Mouse (Mus musculus): ENCODE measurements around the gene C1s2. TPM values are rescaled to one million over a fixed set of nuclear protein-coding genes. Genes with fewer than 3 reads are reported as not detected.
A peak's percentile ranks its signal among the peaks of the same experiment; 100 is the strongest.
"Not testable (repeated sequence)": the region's sequence is repeated elsewhere in the genome, so short reads cannot be mapped to it uniquely, and the experiment has no call there.

C1s2 gene
- polyA plus RNA-seq, 1 experiment from 2014 or later: 0.05 TPM

- H3K27ac ChIP-seq (ENCODE audit: low read length): no peak overlapping the region
- H3K9me3 ChIP-seq (replicated peaks; ENCODE audit: control insufficient read depth, low read length): peaks cover 3% of the 10 kb centered on the region; the same call in 1 of the 2 replicates
- no peak for ATAC-seq (replicated peaks; ENCODE audit: extremely low read depth, insufficient read depth, low FRiP score)
- no peak overlapping the region for H3K4me3 ChIP-seq (ENCODE audit: low read length)
- 82% methylated on average over 2 of the region's 2 CpGs for WGBS
- no peaks in the 10 kb centered on the region for H3K27me3 ChIP-seq (ENCODE audit: control insufficient read depth, insufficient read depth, low read length)
- no peaks in the 10 kb centered on the region for H3K36me3 ChIP-seq (ENCODE audit: control insufficient read depth, insufficient read depth)
- no peak overlapping the region for H3K9ac ChIP-seq (ENCODE audit: low read length)
- H3K4me2 ChIP-seq (ENCODE audit: low read depth, low read length): no peak overlapping the region
- no peaks in the 10 kb centered on the region for H3K4me1 ChIP-seq (ENCODE audit: control insufficient read depth, insufficient read depth, low read length)
Observed at GRCm38 (mm10) chr6:124658067-124658466, 22.2 kb upstream of the C1s2 start.

GRCm38 (mm10) chr6:124655893-124656292 lies 20.0 kb upstream of the C1s2 start:
- Histone ChIP-seq H3K9ac (ENCODE audit: low read length) (no peak overlapping the region), H3K9me3 (replicated peaks; ENCODE audit: control insufficient read depth, low read length) (peaks cover 4% of the 10 kb centered on the region; the same call in 1 of the 2 replicates), H3K4me2 (ENCODE audit: low read depth, low read length) (no peak overlapping the region), H3K4me3 (ENCODE audit: low read length) (no peak overlapping the region), H3K4me1 (ENCODE audit: control insufficient read depth, insufficient read depth, low read length) (no peaks in the 10 kb centered on the region), H3K36me3 (ENCODE audit: control insufficient read depth, insufficient read depth) (no peaks in the 10 kb centered on the region), H3K27ac (ENCODE audit: low read length) (no peak overlapping the region), H3K27me3 (ENCODE audit: control insufficient read depth, insufficient read depth, low read length) (no peaks in the 10 kb centered on the region)
- 0 out of 2 replicates have a peak, but pooled peaks have one; percentile 28 for ATAC-seq (replicated peaks; ENCODE audit: extremely low read depth, insufficient read depth, low FRiP score)
- WGBS: 43% methylated on average over 6 of the region's 6 CpGs

DNA sequence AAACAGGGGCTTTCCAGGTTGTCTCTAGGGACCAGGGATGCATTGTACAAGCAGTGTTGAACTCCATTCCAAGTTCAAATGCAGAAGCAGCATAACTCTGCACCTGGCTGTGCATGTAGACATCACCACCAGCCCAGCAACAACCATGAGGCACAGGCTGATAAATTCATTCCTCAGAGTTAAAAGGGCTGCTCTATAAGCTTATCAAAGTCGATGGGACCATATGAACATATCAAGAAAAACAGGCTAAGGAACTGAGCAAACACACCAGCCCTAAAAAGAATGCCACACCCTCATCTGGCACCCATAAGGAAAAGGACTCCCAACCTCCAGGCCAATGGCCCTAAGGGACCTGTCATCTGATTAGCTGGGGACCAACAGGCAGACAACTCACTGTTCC lies 10.5 kb upstream of the C1s2 start:
- 63% methylated on average over 1 of the region's 1 CpGs for WGBS
- H3K36me3 ChIP-seq (ENCODE audit: control insufficient read depth, insufficient read depth): no peaks in the 10 kb centered on the region

GRCm38 (mm10) chr6:124640997-124641396 lies 5.1 kb upstream of the C1s2 start:
- no peak for ATAC-seq (replicated peaks; ENCODE audit: extremely low read depth, insufficient read depth, low FRiP score)
- Histone ChIP-seq H3K27ac (ENCODE audit: low read length) (no peak overlapping the region), H3K9ac (ENCODE audit: low read length) (no peak overlapping the region), H3K4me1 (ENCODE audit: control insufficient read depth, insufficient read depth, low read length) (no peaks in the 10 kb centered on the region), H3K36me3 (ENCODE audit: control insufficient read depth, insufficient read depth) (no peaks in the 10 kb centered on the region), H3K27me3 (ENCODE audit: control insufficient read depth, insufficient read depth, low read length) (no peaks in the 10 kb centered on the region), H3K9me3 (replicated peaks; ENCODE audit: control insufficient read depth, low read length) (no peaks in the 10 kb centered on the region), H3K4me2 (ENCODE audit: low read depth, low read length) (no peak overlapping the region), H3K4me3 (ENCODE audit: low read length) (no peak overlapping the region)
- WGBS: 35% methylated on average over 8 of the region's 8 CpGs

More for the DNA sequence above, 10.5 kb upstream of the C1s2 start:
- Histone ChIP-seq H3K4me3 (ENCODE audit: low read length) (no peak overlapping the region), H3K9me3 (replicated peaks; ENCODE audit: control insufficient read depth, low read length) (no peaks in the 10 kb centered on the region), H3K27ac (ENCODE audit: low read length) (no peak overlapping the region), H3K4me1 (ENCODE audit: control insufficient read depth, insufficient read depth, low read length) (no peaks in the 10 kb centered on the region), H3K4me2 (ENCODE audit: low read depth, low read length) (no peak overlapping the region), H3K9ac (ENCODE audit: low read length) (no peak overlapping the region), H3K27me3 (ENCODE audit: control insufficient read depth, insufficient read depth, low read length) (no peaks in the 10 kb centered on the region)
- no peak for ATAC-seq (replicated peaks; ENCODE audit: extremely low read depth, insufficient read depth, low FRiP score)

- WGBS: 70% methylated on average over 3 of the region's 4 CpGs
Observed at GRCm38 (mm10) chr6:124640041-124640440, 4.2 kb upstream of the C1s2 start.

GRCm38 (mm10) chr6:124636858-124637460 lies 1.1 kb upstream of the C1s2 start:
- H3K9ac ChIP-seq (ENCODE audit: low read length); H3K36me3 ChIP-seq (ENCODE audit: control insufficient read depth, insufficient read depth); H3K4me3 ChIP-seq (ENCODE audit: low read length); H3K4me2 ChIP-seq (ENCODE audit: low read depth, low read length); H3K9me3 ChIP-seq (replicated peaks; ENCODE audit: control insufficient read depth, low read length); H3K4me1 ChIP-seq (ENCODE audit: control insufficient read depth, insufficient read depth, low read length); ATAC-seq (replicated peaks; ENCODE audit: extremely low read depth, insufficient read depth, low FRiP score); H3K27me3 ChIP-seq (ENCODE audit: control insufficient read depth, insufficient read depth, low read length); H3K27ac ChIP-seq (ENCODE audit: low read length): not testable (repeated sequence)
- WGBS: 39% methylated on average over 6 of the region's 6 CpGs

More at GRCm38 (mm10) chr6:124640041-124640440, 4.2 kb upstream of the C1s2 start:
- no peaks in the 10 kb centered on the region for H3K9me3 ChIP-seq (replicated peaks; ENCODE audit: control insufficient read depth, low read length)
- no peaks in the 10 kb centered on the region for H3K4me1 ChIP-seq (ENCODE audit: control insufficient read depth, insufficient read depth, low read length)
- no peaks in the 10 kb centered on the region for H3K36me3 ChIP-seq (ENCODE audit: control insufficient read depth, insufficient read depth)
- H3K27me3 ChIP-seq (ENCODE audit: control insufficient read depth, insufficient read depth, low read length): no peaks in the 10 kb centered on the region
- H3K27ac ChIP-seq (ENCODE audit: low read length): no peak overlapping the region
- no peak for ATAC-seq (replicated peaks; ENCODE audit: extremely low read depth, insufficient read depth, low FRiP score)
- no peak overlapping the region for H3K4me2 ChIP-seq (ENCODE audit: low read depth, low read length)
- no peak overlapping the region for H3K4me3 ChIP-seq (ENCODE audit: low read length)
- H3K9ac ChIP-seq (ENCODE audit: low read length): no peak overlapping the region

- H3K36me3 ChIP-seq (ENCODE audit: control insufficient read depth, insufficient read depth): no peaks in the 10 kb centered on the region
- no peak overlapping the region for H3K4me2 ChIP-seq (ENCODE audit: low read depth, low read length)
- no peak overlapping the region for H3K9ac ChIP-seq (ENCODE audit: low read length)
- no peak for ATAC-seq (replicated peaks; ENCODE audit: extremely low read depth, insufficient read depth, low FRiP score)
- H3K9me3 ChIP-seq (replicated peaks; ENCODE audit: control insufficient read depth, low read length): no peaks in the 10 kb centered on the region
- WGBS: 68% methylated on average over 4 of the region's 4 CpGs
- H3K27me3 ChIP-seq (ENCODE audit: control insufficient read depth, insufficient read depth, low read length): no peaks in the 10 kb centered on the region
- no peak overlapping the region for H3K27ac ChIP-seq (ENCODE audit: low read length)
- no peak overlapping the region for H3K4me3 ChIP-seq (ENCODE audit: low read length)
- no peaks in the 10 kb centered on the region for H3K4me1 ChIP-seq (ENCODE audit: control insufficient read depth, insufficient read depth, low read length)
Observed at GRCm38 (mm10) chr6:124630763-124631162, 5.1 kb downstream of the C1s2 start.

- not testable (repeated sequence) for H3K36me3 ChIP-seq (ENCODE audit: control insufficient read depth, insufficient read depth); H3K27ac ChIP-seq (ENCODE audit: low read length); H3K4me1 ChIP-seq (ENCODE audit: control insufficient read depth, insufficient read depth, low read length); H3K4me3 ChIP-seq (ENCODE audit: low read length); H3K27me3 ChIP-seq (ENCODE audit: control insufficient read depth, insufficient read depth, low read length); H3K9me3 ChIP-seq (replicated peaks; ENCODE audit: control insufficient read depth, low read length); H3K9ac ChIP-seq (ENCODE audit: low read length); H3K4me2 ChIP-seq (ENCODE audit: low read depth, low read length); ATAC-seq (replicated peaks; ENCODE audit: extremely low read depth, insufficient read depth, low FRiP score)
- WGBS: 24% methylated on average over 1 of the region's 1 CpGs
Observed at GRCm38 (mm10) chr6:124626184-124626583, 9.7 kb downstream of the C1s2 start.

DNA sequence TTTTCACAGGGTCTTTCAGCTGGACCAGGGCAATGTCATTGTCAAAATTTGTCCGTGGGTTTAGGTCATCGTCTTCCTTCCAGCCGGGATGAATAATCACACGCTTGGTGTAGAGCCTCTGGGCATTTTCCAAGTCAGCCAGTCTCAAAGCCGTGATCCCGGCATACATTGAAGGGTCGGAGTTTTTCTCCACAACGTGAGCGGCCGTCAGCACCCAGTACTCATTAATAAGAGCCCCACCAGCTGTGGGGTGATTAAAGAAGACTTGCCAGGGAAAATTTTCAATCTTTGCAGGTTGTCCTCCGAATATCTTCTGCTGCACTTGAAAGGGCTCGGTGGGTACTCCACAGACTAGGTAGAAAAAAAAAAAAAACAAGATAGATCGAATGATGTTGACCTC lies 10.3 kb downstream of the C1s2 start:
- no peak overlapping the region for H3K27ac ChIP-seq (ENCODE audit: low read length)
- WGBS: 81% methylated on average over 13 of the region's 13 CpGs
- no peaks in the 10 kb centered on the region for H3K27me3 ChIP-seq (ENCODE audit: control insufficient read depth, insufficient read depth, low read length)
- no peak overlapping the region for H3K4me2 ChIP-seq (ENCODE audit: low read depth, low read length)
- no peaks in the 10 kb centered on the region for H3K4me1 ChIP-seq (ENCODE audit: control insufficient read depth, insufficient read depth, low read length)
- H3K9ac ChIP-seq (ENCODE audit: low read length): no peak overlapping the region
- no peaks in the 10 kb centered on the region for H3K9me3 ChIP-seq (replicated peaks; ENCODE audit: control insufficient read depth, low read length)
- no peak overlapping the region for H3K4me3 ChIP-seq (ENCODE audit: low read length)
- ATAC-seq (replicated peaks; ENCODE audit: extremely low read depth, insufficient read depth, low FRiP score): no peak
- no peaks in the 10 kb centered on the region for H3K36me3 ChIP-seq (ENCODE audit: control insufficient read depth, insufficient read depth)
